Mouse (Mus musculus) forebrain, embryonic 16.5 days (tissue): ENCODE data around the gene Avl9. TPM values are rescaled to one million over a fixed set of nuclear protein-coding genes. Genes with fewer than 3 reads are reported as not detected.

ENCODE experiments used
- ATAC-seq: fragments of 200-750 bp; cut with Nextera tagmentation; 2 replicates; pipeline ENCODE4 v1.8.0; 2017; ENCODE audit warnings: mild to moderate bottlenecking, moderate library complexity
- H3K27ac ChIP-seq: fragments of 300-500 bp; sonication (generic); 2 replicates; pipeline ENCODE4 v1.5.1; 2014; ENCODE audit warnings: low read length, control low read depth
- H3K27me3 ChIP-seq: fragments of 300-500 bp; sonication (generic); replicated peaks from 2 replicates; pipeline ENCODE4 v1.6.1; 2014; ENCODE audit warnings: low read length; ENCODE audit not compliant: control insufficient read depth, insufficient read depth
- H3K36me3 ChIP-seq: fragments of 300-500 bp; sonication (generic); 2 replicates; pipeline ENCODE4 v1.6.1; 2014; ENCODE audit not compliant: control insufficient read depth, insufficient read depth
- H3K4me1 ChIP-seq: fragments of 300-500 bp; sonication (generic); replicated peaks from 2 replicates; pipeline ENCODE4 v1.6.1; 2014; ENCODE audit warnings: low read length; ENCODE audit not compliant: control insufficient read depth, insufficient read depth
- H3K4me2 ChIP-seq: fragments of 300-500 bp; sonication (generic); 2 replicates; pipeline ENCODE4 v1.6.1; 2014; ENCODE audit warnings: mild to moderate bottlenecking, low read length, control low read depth
- H3K4me3 ChIP-seq: fragments of 300-500 bp; sonication (generic); replicated peaks from 2 replicates; pipeline ENCODE4 v1.5.1; 2014; ENCODE audit warnings: mild to moderate bottlenecking, low read length, control low read depth
- H3K9ac ChIP-seq: fragments of 300-500 bp; sonication (generic); replicated peaks from 2 replicates; pipeline ENCODE4 v1.6.1; 2014; ENCODE audit warnings: low read depth, low read length, control low read depth
- H3K9me3 ChIP-seq: fragments of 300-500 bp; sonication (generic); 2 replicates; pipeline ENCODE4 v1.6.1; 2016; ENCODE audit warnings: low read length; ENCODE audit not compliant: control insufficient read depth
- WGBS: fragments of 180-500 bp; shearing (Covaris S2); extraction: QIAGEN DNeasy Blood & Tissue Kit; methylation state at CpG from one replicate; pipeline ENCODE4 v1.1.7; 2014; 5-methylcytosine and 5-hydroxymethylcytosine counted together
- polyA plus RNA-seq: library from polyadenylated mRNA; unstranded; fragments of >200 nt; fragmentation: Nextera tagmentation; extraction: Ambion mirVana; gene quantifications from 2 replicates; pipeline ENCODE4 v1.2.1, GENCODE M21; 2015

The Avl9 gene
- polyA plus RNA-seq, 1 experiment from 2014 or later: 40.3 TPM

GRCm38 (mm10) chr6:56805026-56805425 lies 90.3 kb downstream of the Avl9 start:
- H3K4me3 ChIP-seq: no peak overlapping the region
- H3K4me2 ChIP-seq: no peak overlapping the region
- no peaks in the 10 kb centered on the region for H3K9me3 ChIP-seq
- H3K27me3 ChIP-seq: 0 out of 2 replicates have a peak, but pooled peaks cover 2% of the 10 kb centered on the region
- no peak overlapping the region for H3K27ac ChIP-seq
- ATAC-seq: no peak
- 66% methylated on average over 4 of the region's 4 CpGs for WGBS
- no peaks in the 10 kb centered on the region for H3K4me1 ChIP-seq
- no peaks in the 10 kb centered on the region for H3K36me3 ChIP-seq
- H3K9ac ChIP-seq: no peak overlapping the region

GRCm38 (mm10) chr6:56806195-56806594 lies 91.5 kb downstream of the Avl9 start:
- Histone ChIP-seq H3K9ac (no peak overlapping the region), H3K4me1 (no peaks in the 10 kb centered on the region), H3K4me2 (no peak overlapping the region), H3K9me3 (no peaks in the 10 kb centered on the region), H3K36me3 (no peaks in the 10 kb centered on the region), H3K27me3 (0 out of 2 replicates have a peak, but pooled peaks cover 2% of the 10 kb centered on the region), H3K4me3 (no peak overlapping the region), H3K27ac (no peak overlapping the region)
- ATAC-seq: no peak
- 65% methylated on average over 2 of the region's 2 CpGs for WGBS

- 13% methylated on average over 3 of the region's 3 CpGs for WGBS
- ATAC-seq: peak; percentile 96
- Histone ChIP-seq H3K36me3 (no peaks in the 10 kb centered on the region), H3K4me1 (peaks cover 4% of the 10 kb centered on the region), H3K9ac (no peak overlapping the region), H3K4me2 (no peak overlapping the region), H3K9me3 (no peaks in the 10 kb centered on the region), H3K4me3 (no peak overlapping the region), H3K27ac (no peak overlapping the region), H3K27me3 (0 out of 2 replicates have a peak, but pooled peaks cover 2% of the 10 kb centered on the region)
These were observed 94.0 kb downstream of the Avl9 start for GRCm38 (mm10) chr6:56808656-56809055.

Other genes with a start within 250 kb of the Avl9 start
- gene Pde1c, start 145.8 kb upstream of the Avl9 start, polyA plus RNA-seq: 7.8 and 8.0 TPM in 2 replicates
- 82.1 and 85.1 TPM in 2 replicates for gene Lsm5, start 10.2 kb upstream of the Avl9 start, polyA plus RNA-seq
- 31.1 and 36.5 TPM in 2 replicates for gene Kbtbd2, start 82.9 kb downstream of the Avl9 start, polyA plus RNA-seq
- 27.5 and 40.8 TPM in 2 replicates for gene Fkbp9, start 117.2 kb downstream of the Avl9 start, polyA plus RNA-seq
- 166 and 178 TPM in 2 replicates for gene Nt5c3, start 209.0 kb downstream of the Avl9 start, polyA plus RNA-seq
- gene Vmn1r4, start 209.1 kb downstream of the Avl9 start, polyA plus RNA-seq: 0.42 and 0.46 TPM in 2 replicates